Mouse (Mus musculus) limb, embryonic 14.5 days (tissue): ENCODE measurements around the gene Mras. TPM values are rescaled to one million over a fixed set of nuclear protein-coding genes. Genes with fewer than 3 reads are reported as not detected.

Experiments used
- ATAC-seq: fragments of 200-750 bp; cut with Nextera tagmentation; 2 replicates; pipeline ENCODE4 v1.8.0; 2017; ENCODE audit warnings: low read depth, moderate number of reproducible peaks, moderate TSS enrichment; ENCODE audit not compliant: low FRiP score
- DNase-seq: peaks from one replicate; pipeline ENCODE4 v3.0.0-alpha.2; 2015; ENCODE audit warnings: low spot score
- H3K27ac ChIP-seq: fragments of 300-500 bp; sonication (generic); replicated peaks from 2 replicates; pipeline ENCODE4 v1.5.1; 2014; ENCODE audit warnings: low read depth, mild to moderate bottlenecking, low read length, moderate library complexity, mixed read lengths
- H3K27me3 ChIP-seq: fragments of 300-500 bp; sonication (generic); 2 replicates; pipeline ENCODE4 v1.6.1; 2014; ENCODE audit warnings: low read length, mixed read lengths; ENCODE audit not compliant: control insufficient read depth, insufficient read depth
- H3K36me3 ChIP-seq: fragments of 300-500 bp; sonication (generic); 2 replicates; pipeline ENCODE4 v1.6.1; 2014; ENCODE audit warnings: mild to moderate bottlenecking, low read length, moderate library complexity, mixed read lengths; ENCODE audit not compliant: control insufficient read depth, insufficient read depth
- H3K4me1 ChIP-seq: fragments of 300-500 bp; sonication (generic); 2 replicates; pipeline ENCODE4 v1.6.1; 2014; ENCODE audit warnings: antibody characterized with exemption, low read length, mixed read lengths; ENCODE audit not compliant: control insufficient read depth, insufficient read depth
- H3K4me2 ChIP-seq: fragments of 300-500 bp; sonication (generic); replicated peaks from 2 replicates; pipeline ENCODE4 v1.6.1; 2014; ENCODE audit warnings: low read depth, mild to moderate bottlenecking, low read length, moderate library complexity; ENCODE audit not compliant: severe bottlenecking
- H3K4me3 ChIP-seq: fragments of 300-500 bp; sonication (generic); replicated peaks from 2 replicates; pipeline ENCODE4 v1.5.1; 2014; ENCODE audit warnings: low read length
- H3K9ac ChIP-seq: fragments of 300-500 bp; sonication (generic); 2 replicates; pipeline ENCODE4 v1.6.1; 2014; ENCODE audit warnings: mild to moderate bottlenecking, low read depth, low read length, moderate library complexity; ENCODE audit not compliant: severe bottlenecking
- H3K9me3 ChIP-seq: fragments of 300-500 bp; sonication (generic); 2 replicates; pipeline ENCODE4 v1.6.1; 2016; ENCODE audit warnings: low read length; ENCODE audit not compliant: control insufficient read depth
- POLR2A ChIP-seq: fragments of 200-500 bp; IDR thresholded peaks from 2 replicates; pipeline ENCODE4 v1.8.0; 2012; ENCODE audit warnings: inconsistent platforms, mild to moderate bottlenecking, moderate library complexity, borderline replicate concordance; ENCODE audit not compliant: insufficient read depth, insufficient read length; ENCODE audit errors: extremely low read depth
- WGBS: fragments of 180-500 bp; shearing (Covaris S2); extraction: QIAGEN DNeasy Blood & Tissue Kit; methylation state at CpG from one replicate; pipeline ENCODE4 v1.1.7; 2014; 5-methylcytosine and 5-hydroxymethylcytosine counted together
- polyA plus RNA-seq, 2 experiments: library from polyadenylated mRNA; depleted of rRNA in 1 of 2; stranded (reverse) in 1 of 2; unstranded in 1 of 2; fragments of >200 nt; fragmentation: Nextera tagmentation in 1 of 2; extraction: Ambion mirVana in 1 of 2; gene quantifications; 2 replicates each; pipeline versions ENCODE4 v1.2.1 to v1.2.3; 2012 to 2014

The Mras gene
- polyA plus RNA-seq, 2 experiments: 23.3 to 23.7 TPM

DNA sequence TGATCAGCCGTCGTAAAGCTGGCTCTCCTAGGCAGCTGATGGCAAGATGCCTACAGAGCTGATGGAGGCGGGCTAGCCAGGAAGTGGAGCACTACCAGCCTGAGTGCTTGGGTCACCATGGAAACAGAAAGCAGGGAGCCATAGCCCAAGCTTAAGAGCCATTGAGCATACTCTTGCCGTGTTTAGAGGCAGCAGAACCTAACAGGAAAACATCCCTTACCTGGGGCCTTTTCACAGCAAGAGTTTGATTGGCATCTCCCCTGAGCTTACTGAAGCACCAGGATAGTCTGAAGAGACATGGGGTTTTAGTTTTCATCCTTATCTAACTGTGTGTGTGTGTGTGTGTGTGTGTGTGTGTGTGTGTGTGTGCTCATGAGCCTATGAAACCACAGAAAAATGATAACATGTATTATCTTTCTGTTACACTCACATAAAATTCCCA lies 91.8 kb downstream of the Mras start:
- 26% methylated on average over 4 of the region's 4 CpGs for WGBS
- Histone ChIP-seq H3K9me3 (no peaks in the 10 kb centered on the region), H3K4me1 (no peaks in the 10 kb centered on the region), H3K27me3 (no peaks in the 10 kb centered on the region), H3K4me2 (no peak overlapping the region), H3K36me3 (no peaks in the 10 kb centered on the region), H3K27ac (no peak overlapping the region), H3K4me3 (no peak overlapping the region), H3K9ac (no peak overlapping the region)
- no peak for ATAC-seq
- TF ChIP-seq POLR2A: no peak
- DNase-seq: no peak

DNA sequence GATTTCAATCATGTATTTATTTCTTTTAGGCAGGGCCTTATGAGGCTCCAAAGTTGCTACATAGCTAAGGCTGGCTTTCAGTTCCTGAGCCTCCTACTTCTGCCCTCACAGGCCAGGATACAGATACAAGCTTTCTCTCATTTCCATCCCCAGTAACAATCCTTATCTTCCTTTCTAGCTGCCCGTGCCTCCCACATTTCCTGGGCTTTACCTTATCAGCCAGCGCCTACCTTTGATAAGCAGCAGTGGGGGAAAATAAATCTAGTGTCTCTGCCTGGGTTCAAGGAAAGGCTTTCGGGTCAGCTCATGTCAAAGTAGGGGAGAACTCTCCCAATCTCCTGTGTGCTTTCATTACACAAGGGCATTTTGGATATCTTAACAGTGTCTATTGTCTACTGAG lies 95.6 kb downstream of the Mras start:
- H3K36me3 ChIP-seq: no peaks in the 10 kb centered on the region
- ATAC-seq (no peak), DNase-seq (no peak)
- no peaks in the 10 kb centered on the region for H3K4me1 ChIP-seq
- no peaks in the 10 kb centered on the region for H3K9me3 ChIP-seq
- no peak overlapping the region for H3K4me3 ChIP-seq
- no peaks in the 10 kb centered on the region for H3K27me3 ChIP-seq
- 80% methylated on average over 3 of the region's 3 CpGs for WGBS
- H3K27ac ChIP-seq: no peak overlapping the region
- no peak overlapping the region for H3K4me2 ChIP-seq
- H3K9ac ChIP-seq: no peak overlapping the region
- TF ChIP-seq POLR2A: no peak

DNA sequence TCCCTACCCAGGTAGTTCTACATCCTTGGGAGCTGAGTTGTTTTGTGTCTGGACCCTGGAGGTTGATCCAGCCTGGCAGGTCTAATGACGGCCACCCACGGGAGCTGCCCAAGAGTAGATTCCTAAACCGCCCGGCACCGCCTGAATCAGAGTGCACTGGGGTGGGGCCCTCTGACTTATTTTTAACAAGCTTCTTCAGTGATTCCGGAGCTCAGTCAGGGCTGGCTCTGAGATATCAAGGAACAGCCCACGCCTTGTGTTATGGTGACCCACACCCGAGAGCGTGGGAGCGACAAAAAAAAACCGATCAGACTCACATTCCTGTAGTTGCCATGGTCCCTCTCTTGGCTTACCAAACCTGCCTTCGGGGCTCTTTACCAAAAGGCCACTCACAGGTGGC lies 97.1 kb downstream of the Mras start:
- H3K27me3 ChIP-seq: no peaks in the 10 kb centered on the region

DNA sequence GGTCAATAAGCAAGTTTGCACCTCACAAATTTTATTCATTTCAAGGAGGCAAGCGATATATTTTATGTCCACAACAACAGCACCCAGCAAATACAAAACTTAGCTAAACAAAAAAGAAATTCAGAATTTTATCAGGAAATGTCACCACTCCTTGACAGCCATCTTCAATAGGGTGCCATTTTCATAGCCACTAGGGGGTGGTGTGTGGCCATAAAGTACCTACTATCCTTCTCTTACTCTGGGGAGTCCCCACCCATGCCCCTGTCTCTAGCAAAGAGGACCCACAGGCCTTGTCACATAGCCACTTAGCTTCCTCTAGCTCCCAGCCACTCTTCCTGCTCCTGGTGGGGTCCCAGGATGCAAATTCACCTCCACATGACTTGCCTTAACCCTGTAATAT lies 98.0 kb downstream of the Mras start:
- Histone ChIP-seq H3K36me3 (no peaks in the 10 kb centered on the region), H3K4me3 (no peak overlapping the region), H3K27me3 (no peaks in the 10 kb centered on the region), H3K4me2 (no peak overlapping the region), H3K4me1 (no peaks in the 10 kb centered on the region), H3K9me3 (no peaks in the 10 kb centered on the region), H3K27ac (no peak overlapping the region), H3K9ac (no peak overlapping the region)
- ATAC-seq: no peak
- no peak for TF ChIP-seq POLR2A
- 80% methylated on average over 1 of the region's 1 CpGs for WGBS
- DNase-seq: no peak

More for the DNA sequence above, 97.1 kb downstream of the Mras start:
- Histone ChIP-seq H3K9me3 (no peaks in the 10 kb centered on the region), H3K27ac (no peak overlapping the region), H3K4me1 (no peaks in the 10 kb centered on the region), H3K4me3 (no peak overlapping the region), H3K9ac (no peak overlapping the region), H3K36me3 (no peaks in the 10 kb centered on the region), H3K4me2 (no peak overlapping the region)
- WGBS: 83% methylated on average over 12 of the region's 12 CpGs
- TF ChIP-seq POLR2A: no peak
- ATAC-seq (no peak), DNase-seq (no peak)

DNA sequence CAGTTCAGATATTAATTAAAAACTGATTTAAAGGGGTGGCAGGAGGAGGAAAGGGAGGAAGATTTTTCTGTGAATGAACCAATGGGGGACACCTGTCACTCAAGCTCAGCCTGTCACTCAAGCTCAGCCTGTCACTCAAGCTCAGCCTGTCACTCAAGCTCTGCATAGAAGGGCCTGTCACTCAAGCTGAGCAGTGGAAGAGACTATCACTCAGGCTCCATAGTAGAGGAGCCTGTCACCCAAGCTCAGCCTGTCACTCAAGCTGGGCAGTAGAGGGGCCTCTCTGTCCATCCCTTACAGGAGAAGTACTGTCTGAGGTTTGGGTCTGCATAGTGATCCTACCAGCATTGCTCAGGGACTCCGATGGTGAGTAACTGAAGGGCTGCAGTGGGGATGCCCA lies 98.9 kb downstream of the Mras start:
- Histone ChIP-seq H3K36me3 (no peaks in the 10 kb centered on the region), H3K4me3 (no peak overlapping the region), H3K9me3 (no peaks in the 10 kb centered on the region), H3K9ac (no peak overlapping the region; the same call in 1 of the 2 replicates), H3K4me1 (no peaks in the 10 kb centered on the region), H3K4me2 (no peak overlapping the region), H3K27ac (no peak overlapping the region), H3K27me3 (no peaks in the 10 kb centered on the region)
- WGBS: 77% methylated on average over 1 of the region's 1 CpGs
- no peak for TF ChIP-seq POLR2A
- ATAC-seq (no peak), DNase-seq (no peak)

DNA sequence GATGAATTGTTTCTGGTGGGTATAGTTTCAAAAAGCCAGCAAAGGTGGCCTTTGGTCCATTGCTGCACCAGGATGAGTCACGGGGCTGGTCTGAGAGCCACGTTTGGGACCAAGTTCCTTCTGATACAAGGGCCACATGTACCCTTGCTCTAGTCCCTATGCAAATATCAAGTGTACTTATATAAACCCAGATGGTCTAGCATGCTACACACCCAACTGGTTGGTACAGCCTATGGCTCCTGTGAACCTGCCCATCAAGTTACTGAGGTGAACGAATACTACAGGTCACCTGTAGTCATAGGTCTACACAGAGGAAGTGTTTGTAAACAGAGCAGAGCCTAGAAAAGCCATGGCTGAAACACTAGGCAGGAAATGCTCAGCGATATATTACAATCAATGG lies 100.6 kb downstream of the Mras start:
- Histone ChIP-seq H3K9ac (no peak overlapping the region), H3K9me3 (no peaks in the 10 kb centered on the region), H3K4me1 (no peaks in the 10 kb centered on the region), H3K36me3 (no peaks in the 10 kb centered on the region), H3K27ac (no peak overlapping the region), H3K4me3 (no peak overlapping the region), H3K27me3 (no peaks in the 10 kb centered on the region), H3K4me2 (no peak overlapping the region)
- WGBS: 86% methylated on average over 4 of the region's 4 CpGs
- no peak for TF ChIP-seq POLR2A
- ATAC-seq (no peak), DNase-seq (no peak)

Other genes starting within 250 kb of the Mras start
- not detected in 2 replicates for gene Faiml, start 200.1 kb downstream of the Mras start, polyA plus RNA-seq (2012; rRNA removed)
- not detected in 2 replicates for gene Faiml, start 200.1 kb downstream of the Mras start, polyA plus RNA-seq (2014; fragmentation: Nextera tagmentation; extraction: Ambion mirVana)
- gene Cep70, start 194.0 kb downstream of the Mras start, polyA plus RNA-seq (2012; rRNA removed): 12.0 and 16.6 TPM in 2 replicates
- 23.9 and 28.0 TPM in 2 replicates for gene Cep70, start 194.0 kb downstream of the Mras start, polyA plus RNA-seq (2014; fragmentation: Nextera tagmentation; extraction: Ambion mirVana)
- 1.1 and 1.2 TPM in 2 replicates for gene Esyt3, start 78.8 kb downstream of the Mras start, polyA plus RNA-seq (2012; rRNA removed)
- 0.59 and 0.69 TPM in 2 replicates for gene Esyt3, start 78.8 kb downstream of the Mras start, polyA plus RNA-seq (2014; fragmentation: Nextera tagmentation; extraction: Ambion mirVana)
- not detected in 2 replicates for gene Nme9, start 14.1 kb upstream of the Mras start, polyA plus RNA-seq (2012; rRNA removed)
- gene Nme9, start 14.1 kb upstream of the Mras start, polyA plus RNA-seq (2014; fragmentation: Nextera tagmentation; extraction: Ambion mirVana): not detected in 2 replicates
- gene Armc8, start 131.5 kb upstream of the Mras start, polyA plus RNA-seq (2012; rRNA removed): 17.9 and 18.2 TPM in 2 replicates
- gene Armc8, start 131.5 kb upstream of the Mras start, polyA plus RNA-seq (2014; fragmentation: Nextera tagmentation; extraction: Ambion mirVana): 17.8 and 19.0 TPM in 2 replicates
- gene Dbr1, start 138.4 kb upstream of the Mras start, polyA plus RNA-seq (2012; rRNA removed): 16.7 and 18.0 TPM in 2 replicates
- gene Dbr1, start 138.4 kb upstream of the Mras start, polyA plus RNA-seq (2014; fragmentation: Nextera tagmentation; extraction: Ambion mirVana): 21.3 and 23.1 TPM in 2 replicates
- gene A4gnt, start 175.1 kb upstream of the Mras start, polyA plus RNA-seq (2012; rRNA removed): not detected in 2 replicates
- gene A4gnt, start 175.1 kb upstream of the Mras start, polyA plus RNA-seq (2014; fragmentation: Nextera tagmentation; extraction: Ambion mirVana): not detected in 2 replicates
- 20.7 and 24.4 TPM in 2 replicates for gene Dzip1l, start 192.1 kb upstream of the Mras start, polyA plus RNA-seq (2012; rRNA removed)
- 18.2 and 20.3 TPM in 2 replicates for gene Dzip1l, start 192.1 kb upstream of the Mras start, polyA plus RNA-seq (2014; fragmentation: Nextera tagmentation; extraction: Ambion mirVana)